In the genomic region with DNA sequence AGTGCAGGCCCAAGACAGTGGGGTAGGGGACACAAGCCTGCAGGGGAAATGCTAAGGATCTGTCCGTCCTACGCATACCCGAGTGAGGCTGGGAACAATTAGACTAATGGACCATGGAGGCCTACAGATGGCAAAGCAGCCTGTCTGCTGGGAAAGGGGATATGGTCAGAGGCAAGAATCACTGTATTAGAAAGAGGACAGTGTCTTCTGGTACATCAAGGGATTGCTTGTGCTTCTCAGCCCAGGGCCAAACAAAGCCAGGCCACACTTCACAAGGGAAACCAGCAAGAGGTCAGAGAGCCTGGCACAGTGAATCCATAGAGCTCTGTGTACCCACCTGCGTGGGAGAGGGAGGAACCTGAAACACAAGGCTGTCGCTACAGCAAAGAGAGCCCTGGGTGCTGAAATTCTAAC, we compare ENCODE assay signal across 10 mouse cellular contexts. TPM values are rescaled to one million over a fixed set of nuclear protein-coding genes. Genes with fewer than 3 reads are reported as not detected.
A peak's percentile ranks its signal among the peaks of the same experiment; 100 is the strongest.
DNase-seq lines count a peak whose midpoint lies in the region; ATAC-seq lines count a peak whose summit lies in the region.
"Had no signal": no experiment of that assay in that cellular context is flagged by ENCODE, and none has a peak within 500 bp of the region (broad histone marks: within the 10 kb centered on the region; RNA-seq: fewer than 3 reads in every experiment).

No protein-coding gene starts in this region.

- 74% methylated on average over 5 of the region's 5 CpGs for WGBS in lung, embryonic 16.5 days
- 53% methylated on average over 5 of the region's 5 CpGs for WGBS in limb, embryonic 15.5 days
- 58% methylated on average over 5 of the region's 5 CpGs for WGBS in stomach, embryonic 15.5 days

- DNase-seq in cerebellum, adult 9-10 months = peak; percentile 27
- DNase-seq in cerebellum, adult 8-10 months = no peak
- no peak for DNase-seq in lung, adult 18-20 months
- DNase-seq in gastrocnemius, postnatal 14 days = no peak
- no peak for DNase-seq in thymus, postnatal 14 days

- H3K4me2 ChIP-seq in lung, embryonic 16.5 days (ENCODE audit: low read depth, low read length) = peak overlapping the region; percentile 21
- H3K4me2 ChIP-seq in limb, embryonic 15.5 days = 0 out of 2 replicates have a peak overlapping the region, but pooled peaks have one; percentile 22
- H3K4me2 ChIP-seq in stomach, embryonic 15.5 days = peak overlapping the region; percentile 22; the same call in 1 of the 2 replicates

- peak; percentile 24; the same call in 1 of the 2 replicates for ATAC-seq in lung, embryonic 16.5 days (ENCODE audit: low read depth)
- ATAC-seq in limb, embryonic 15.5 days (ENCODE audit: insufficient number of reproducible peaks, low FRiP score, low TSS enrichment, low read depth) = no peak
- ATAC-seq in stomach, embryonic 15.5 days (ENCODE audit: insufficient read depth, low FRiP score, low read depth) = no peak

- intact Hi-C loops in gastrocnemius, postnatal 14 days (cut with DNase I; ENCODE audit: low total_unique reads) = no loop called here

- H3K27me3 ChIP-seq in lung, embryonic 16.5 days (ENCODE audit: control insufficient read depth, insufficient read depth, low read depth, low read length) = no peaks in the 10 kb centered on the region
- no peaks in the 10 kb centered on the region for H3K27me3 ChIP-seq in limb, embryonic 15.5 days
- no peaks in the 10 kb centered on the region for H3K27me3 ChIP-seq in stomach, embryonic 15.5 days (replicated peaks)

- no peak overlapping the region for H3K4me3 ChIP-seq in lung, embryonic 16.5 days (ENCODE audit: low read length)
- no peak overlapping the region for H3K4me3 ChIP-seq in limb, embryonic 15.5 days
- no peak overlapping the region for H3K4me3 ChIP-seq in stomach, embryonic 15.5 days (replicated peaks)

- H3K27ac ChIP-seq in lung, embryonic 16.5 days (ENCODE audit: low read length) = peak overlapping the region; percentile 96
- H3K27ac ChIP-seq in limb, embryonic 15.5 days = peak overlapping the region; percentile 69; the same call in 1 of the 2 replicates
- peak overlapping the region; percentile 79; the same call in 1 of the 2 replicates for H3K27ac ChIP-seq in stomach, embryonic 15.5 days

- no peaks in the 10 kb centered on the region; the same call in 1 of the 2 replicates for H3K4me1 ChIP-seq in lung, embryonic 16.5 days (replicated peaks; ENCODE audit: control insufficient read depth, insufficient read depth, low read length)
- H3K4me1 ChIP-seq in limb, embryonic 15.5 days = peaks cover 19% of the 10 kb centered on the region
- peaks cover 11% of the 10 kb centered on the region; the same call in 1 of the 2 replicates for H3K4me1 ChIP-seq in stomach, embryonic 15.5 days

- peak overlapping the region; percentile 24; the same call in 1 of the 2 replicates for H3K9ac ChIP-seq in lung, embryonic 16.5 days (ENCODE audit: low read length)
- no peak overlapping the region for H3K9ac ChIP-seq in limb, embryonic 15.5 days
- no peak overlapping the region for H3K9ac ChIP-seq in stomach, embryonic 15.5 days

- no peaks in the 10 kb centered on the region for H3K9me3 ChIP-seq in lung, embryonic 16.5 days (ENCODE audit: control insufficient read depth, low read length)
- no peaks in the 10 kb centered on the region for H3K9me3 ChIP-seq in limb, embryonic 15.5 days
- no peaks in the 10 kb centered on the region for H3K9me3 ChIP-seq in stomach, embryonic 15.5 days

- H3K36me3 ChIP-seq in lung, embryonic 16.5 days (ENCODE audit: control insufficient read depth, insufficient read depth, low read length) = no peaks in the 10 kb centered on the region
- no peaks in the 10 kb centered on the region for H3K36me3 ChIP-seq in limb, embryonic 15.5 days
- H3K36me3 ChIP-seq in stomach, embryonic 15.5 days = no peaks in the 10 kb centered on the region

RNA-seq across cellular contexts. Expression of a gene that starts 0.6 kb away (rescaled TPM):
- not detected in 2 replicates for polyA plus RNA-seq in lung, embryonic 16.5 days (2015; fragmentation: Nextera tagmentation; extraction: Ambion mirVana)
- polyA plus RNA-seq in limb, embryonic 15.5 days (2015; fragmentation: Nextera tagmentation; extraction: Ambion mirVana) = 0.08 TPM in 1 of 2 replicates, not detected in the other
- polyA plus RNA-seq in stomach, embryonic 15.5 days (2015; fragmentation: Nextera tagmentation; extraction: Ambion mirVana) = not detected in 2 replicates
- not detected for total RNA-seq in gastrocnemius, postnatal 14 days (2021)
- total RNA-seq: heart, adult 18-20 months had no signal
- polyA plus RNA-seq: large intestine, adult 2 months had no signal

RNA-seq across cellular contexts. Expression of a gene that starts 29.2 kb away (rescaled TPM):
- 174 and 178 TPM in 2 replicates for polyA plus RNA-seq in lung, embryonic 16.5 days (2015; fragmentation: Nextera tagmentation; extraction: Ambion mirVana)
- 171 and 181 TPM in 2 replicates for polyA plus RNA-seq in limb, embryonic 15.5 days (2015; fragmentation: Nextera tagmentation; extraction: Ambion mirVana)
- 204 and 207 TPM in 2 replicates for polyA plus RNA-seq in stomach, embryonic 15.5 days (2015; fragmentation: Nextera tagmentation; extraction: Ambion mirVana)
- 100 to 1,000 TPM; 121 to 126 TPM for total RNA-seq in gastrocnemius, postnatal 14 days (2021)
